Mouse (Mus musculus) embryonic facial prominence, embryonic 10.5 days (tissue): Measurements from ENCODE around the gene Chmp2a. TPM values are rescaled to one million over a fixed set of nuclear protein-coding genes. Genes with fewer than 3 reads are reported as not detected.

Experiments used
- DNase-seq: peaks from one replicate; pipeline ENCODE4 v3.0.0-alpha.2; 2017; ENCODE audit warnings: low spot score
- H3K27ac ChIP-seq: fragments of 300-500 bp; sonication (generic); replicated peaks from 2 replicates; pipeline ENCODE4 v1.5.1; 2016; ENCODE audit warnings: mild to moderate bottlenecking
- H3K27me3 ChIP-seq: fragments of 300-500 bp; sonication (generic); replicated peaks from 2 replicates; pipeline ENCODE4 v1.6.1; 2016; ENCODE audit warnings: low read depth, mild to moderate bottlenecking; ENCODE audit not compliant: poor library complexity, severe bottlenecking
- H3K36me3 ChIP-seq: fragments of 300-500 bp; sonication (generic); replicated peaks from 2 replicates; pipeline ENCODE4 v1.6.1; 2016; ENCODE audit warnings: mild to moderate bottlenecking, moderate library complexity
- H3K4me1 ChIP-seq: fragments of 300-500 bp; sonication (generic); 2 replicates; pipeline ENCODE4 v1.6.1; 2016
- H3K4me3 ChIP-seq: fragments of 300-500 bp; sonication (generic); 2 replicates; pipeline ENCODE4 v1.5.1; 2016; ENCODE audit warnings: mild to moderate bottlenecking, moderate library complexity
- H3K9me3 ChIP-seq: fragments of 300-500 bp; sonication (generic); 2 replicates; pipeline ENCODE4 v1.6.1; 2016; ENCODE audit warnings: mild to moderate bottlenecking
- WGBS: fragments of 180-500 bp; shearing (Covaris S2); methylation state at CpG from one replicate; pipeline ENCODE4 v1.1.7; 2016; 5-methylcytosine and 5-hydroxymethylcytosine counted together
- polyA plus RNA-seq: library from polyadenylated mRNA; unstranded; fragments of >200 nt; fragmentation: Nextera tagmentation; extraction: Ambion mirVana; gene quantifications from 2 replicates; pipeline ENCODE4 v1.2.1, GENCODE M21; 2016

Gene Chmp2a
- polyA plus RNA-seq, 1 experiment from 2014 or later, result 89.1 TPM

- no peaks in the 10 kb centered on the region for H3K9me3 ChIP-seq
- peaks cover 2% of the 10 kb centered on the region for H3K36me3 ChIP-seq
- H3K4me1 ChIP-seq, result no peaks in the 10 kb centered on the region
- H3K27ac ChIP-seq, result no peak overlapping the region
- no peak overlapping the region for H3K4me3 ChIP-seq
- no peak for DNase-seq
- H3K27me3 ChIP-seq, result no peaks in the 10 kb centered on the region
- WGBS, result 88% methylated on average over 8 of the region's 8 CpGs
Observed at GRCm38 (mm10) chr7:12987409-12988189, 47.0 kb downstream of the Chmp2a start.

- Histone ChIP-seq H3K9me3 (no peaks in the 10 kb centered on the region), H3K27ac (no peak overlapping the region), H3K27me3 (no peaks in the 10 kb centered on the region), H3K4me3 (no peak overlapping the region), H3K4me1 (no peaks in the 10 kb centered on the region), H3K36me3 (peaks cover 9% of the 10 kb centered on the region)
- WGBS, result 85% methylated on average over 8 of the region's 8 CpGs
- no peak for DNase-seq
Observed at GRCm38 (mm10) chr7:12986906-12987305, 47.7 kb downstream of the Chmp2a start.

- no peak for DNase-seq
- no peaks in the 10 kb centered on the region for H3K4me1 ChIP-seq
- H3K9me3 ChIP-seq, result no peaks in the 10 kb centered on the region
- H3K4me3 ChIP-seq, result no peak overlapping the region
- no peaks in the 10 kb centered on the region for H3K27me3 ChIP-seq
- 94% methylated on average over 1 of the region's 1 CpGs for WGBS
- H3K36me3 ChIP-seq, result peaks cover 13% of the 10 kb centered on the region
- H3K27ac ChIP-seq, result no peak overlapping the region
Observed at GRCm38 (mm10) chr7:12985724-12986123, 48.9 kb downstream of the Chmp2a start.

Other genes starting within 250 kb of the Chmp2a start
- 14.5 and 15.0 TPM in 2 replicates for gene Zscan18, start 231.2 kb downstream of the Chmp2a start, polyA plus RNA-seq
- 16.1 and 20.4 TPM in 2 replicates for gene Zfp329, start 215.9 kb downstream of the Chmp2a start, polyA plus RNA-seq
- gene Zfp110, start 200.0 kb downstream of the Chmp2a start, polyA plus RNA-seq, result 31.6 and 33.0 TPM in 2 replicates
- gene Zfp128, start 153.6 kb downstream of the Chmp2a start, polyA plus RNA-seq, result 5.7 and 6.6 TPM in 2 replicates
- 19.7 and 20.1 TPM in 2 replicates for gene Zscan22, start 137.0 kb downstream of the Chmp2a start, polyA plus RNA-seq
- gene Rps5, start 112.5 kb downstream of the Chmp2a start, polyA plus RNA-seq, result 1,112 and 1,123 TPM in 2 replicates
- 0.67 and 1.0 TPM in 2 replicates for gene Rnf225, start 107.4 kb downstream of the Chmp2a start, polyA plus RNA-seq
- gene Zfp324, start 69.0 kb downstream of the Chmp2a start, polyA plus RNA-seq, result 11.8 and 12.5 TPM in 2 replicates
- gene Zfp446, start 57.0 kb downstream of the Chmp2a start, polyA plus RNA-seq, result 15.1 and 15.7 TPM in 2 replicates
- not detected in 2 replicates for gene Slc27a5, start 36.6 kb downstream of the Chmp2a start, polyA plus RNA-seq
- gene Trim28, start 35.7 kb downstream of the Chmp2a start, polyA plus RNA-seq, result 452 and 468 TPM in 2 replicates
- 27.2 and 28.4 TPM in 2 replicates for gene Zbtb45, start 24.8 kb downstream of the Chmp2a start, polyA plus RNA-seq
- gene Ube2m, start 3.5 kb upstream of the Chmp2a start, polyA plus RNA-seq, result 157 and 159 TPM in 2 replicates
- 2.4 and 2.8 TPM in 2 replicates for gene Mzf1, start 20.0 kb upstream of the Chmp2a start, polyA plus RNA-seq
- gene Vmn1r85, start 60.4 kb upstream of the Chmp2a start, polyA plus RNA-seq, result not detected in 2 replicates
- not detected in 2 replicates for gene Vmn1r86, start 85.1 kb upstream of the Chmp2a start, polyA plus RNA-seq
- not detected in 2 replicates for gene Vmn1r87, start 105.3 kb upstream of the Chmp2a start, polyA plus RNA-seq
- gene Vmn1r88, start 124.8 kb upstream of the Chmp2a start, polyA plus RNA-seq, result not detected in 2 replicates
- gene Vmn1r89, start 178.2 kb upstream of the Chmp2a start, polyA plus RNA-seq, result not detected in 2 replicates
- gene Lig1, start 242.5 kb upstream of the Chmp2a start, polyA plus RNA-seq, result 160 and 162 TPM in 2 replicates
- gene Zswim9, start 243.9 kb upstream of the Chmp2a start, polyA plus RNA-seq, result 9.4 and 12.6 TPM in 2 replicates